Comparison of ENCODE assay signal across 21 mouse cellular contexts in genomic region chr13:44174236-44174635, GRCm38 (mm10).
DNase-seq lines count a peak whose midpoint lies in the region; ATAC-seq and TF ChIP-seq lines count a peak whose summit lies in the region.
"Had no signal": no experiment of that assay in that cellular context is flagged by ENCODE, and none has a peak within 500 bp of the region (broad histone marks: within the 10 kb centered on the region; RNA-seq: fewer than 3 reads in every experiment).

No protein-coding gene starts in this region.

- no peak overlapping the region for H3K4me3 ChIP-seq in forebrain, embryonic 15.5 days

- no peaks in the 10 kb centered on the region for H3K36me3 ChIP-seq in forebrain, embryonic 15.5 days
- H3K36me3 ChIP-seq: G1E had no signal

- POLR2A ChIA-PET in Patski (lab: Charles Lee), result no interaction called here

- ATAC-seq in Patski, result no peak
- ATAC-seq in forebrain, embryonic 15.5 days (replicated peaks), result no peak
- ATAC-seq: activated CD4-positive, CD25-positive, alpha-beta regulatory T cell, adult 4 months; CD4-positive, CD25-positive, alpha-beta regulatory T cell, adult 4 months had no signal

- peak; percentile 72 for DNase-seq in heart, adult 11 months
- no peak for DNase-seq in heart, postnatal 14 days
- peak; percentile 56 for DNase-seq in Muller cell, postnatal 12 days (ENCODE audit: inconsistent ontology term)
- DNase-seq in Patski (ENCODE audit: low read depth, low spot score), result peak; percentile 22
- DNase-seq in urinary bladder, postnatal 10 days (ENCODE audit: low spot score), result no peak
- DNase-seq: adrenal gland, adult 2 months; adrenal gland, adult 8-10 months; adrenal gland, postnatal 10 days; adrenal gland, postnatal 14 days; adrenal gland, postnatal 25 days; adrenal gland, postnatal 36 days; B cell, adult 2 months; cerebellum, adult 11 months; cerebellum, adult 11-12 months; cerebellum, adult 18-20 months; cerebellum, adult 8-10 months had no signal

- CTCF ChIA-PET in Patski (lab: Charles Lee), result no interaction called here

- no peak overlapping the region for H3K9ac ChIP-seq in forebrain, embryonic 15.5 days (replicated peaks)

- in situ Hi-C loops in Patski (cut with MboI; ENCODE audit: low pct_unique_long_range_greater_than_20kb), result loop anchor here (10.0 kb wide), 1 partner anchor 299 kb away; no protein-coding TSS in a partner anchor

- no peak overlapping the region for H3K27ac ChIP-seq in forebrain, embryonic 15.5 days (replicated peaks)

- no peak overlapping the region for H3K4me2 ChIP-seq in forebrain, embryonic 15.5 days (replicated peaks)

- H3K27me3 ChIP-seq in Patski, result no peaks in the 10 kb centered on the region
- H3K27me3 ChIP-seq in forebrain, embryonic 15.5 days, result no peaks in the 10 kb centered on the region
- H3K27me3 ChIP-seq: CH12.LX had no signal

- no peaks in the 10 kb centered on the region for H3K9me3 ChIP-seq in forebrain, embryonic 15.5 days
- H3K9me3 ChIP-seq: G1E had no signal

- H3K4me1 ChIP-seq in forebrain, embryonic 15.5 days, result no peaks in the 10 kb centered on the region

- 83% methylated on average over 2 of the region's 2 CpGs for WGBS in forebrain, embryonic 15.5 days

- intact Hi-C loops in heart, postnatal 14 days (cut with DNase I), result no loop called here

- TF ChIP-seq CTCF in Patski (IDR thresholded peaks at IDR 0.05), result no peak

Comparison
In these comparisons a context has a peak if more than half of its experiments do, and no peak if none do; other contexts are left out.
1. DNase-seq: peak in heart, adult 11 months (single experiment), Muller cell, postnatal 12 days (single experiment) and Patski (single experiment); none in heart, postnatal 14 days (0 of 2) and urinary bladder, postnatal 10 days (single experiment).